Mouse (Mus musculus): ENCODE results near the gene Gad1. TPM values are rescaled to one million over a fixed set of nuclear protein-coding genes. Genes with fewer than 3 reads are reported as not detected.

Gad1 gene
- total and polyA plus RNA-seq, 2 experiments from 2014 or later: 106 to 113 TPM

- no peaks in the 10 kb centered on the region for H3K36me3 ChIP-seq (ENCODE audit: insufficient read depth, low read length)
- peak overlapping the region; percentile 56 for H3K9ac ChIP-seq (replicated peaks; ENCODE audit: low read length)
- WGBS: 2% methylated on average over 37 of the region's 38 CpGs
- ATAC-seq (no peak), DNase-seq (ENCODE audit: low spot score) (peak; percentile 30)
- H3K4me3 ChIP-seq (ENCODE audit: low read length): peak overlapping the region; percentile 48
- no peaks in the 10 kb centered on the region for H3K9me3 ChIP-seq (ENCODE audit: low read length)
- H3K27ac ChIP-seq: peak overlapping the region; percentile 85
- peaks cover 37% of the 10 kb centered on the region; the same call in 1 of the 2 replicates for H3K27me3 ChIP-seq (ENCODE audit: insufficient read depth, low read length)
- H3K4me2 ChIP-seq (ENCODE audit: low read depth, low read length): peak overlapping the region; percentile 59
- no peak for TF ChIP-seq CTCF (IDR thresholded peaks at IDR 0.05; ENCODE audit: low read depth)
- peaks cover 4% of the 10 kb centered on the region; the same call in 1 of the 2 replicates for H3K4me1 ChIP-seq (ENCODE audit: insufficient read depth, low read length)
Observed at GRCm38 (mm10) chr2:70563721-70564645, 11.1 kb downstream of the Gad1 start.

- TF ChIP-seq CTCF (IDR thresholded peaks at IDR 0.05; ENCODE audit: low read depth): no peak
- peaks cover 35% of the 10 kb centered on the region; the same call in 1 of the 2 replicates for H3K27me3 ChIP-seq (ENCODE audit: insufficient read depth, low read length)
- peaks cover 4% of the 10 kb centered on the region; the same call in 1 of the 2 replicates for H3K4me1 ChIP-seq (ENCODE audit: insufficient read depth, low read length)
- H3K4me2 ChIP-seq (ENCODE audit: low read depth, low read length): peak overlapping the region; percentile 59
- H3K4me3 ChIP-seq (ENCODE audit: low read length): peak overlapping the region; percentile 48
- H3K36me3 ChIP-seq (ENCODE audit: insufficient read depth, low read length): no peaks in the 10 kb centered on the region
- WGBS: 6% methylated on average over 15 of the region's 15 CpGs
- no peaks in the 10 kb centered on the region for H3K9me3 ChIP-seq (ENCODE audit: low read length)
- ATAC-seq: no peak
- H3K27ac ChIP-seq: peak overlapping the region; percentile 85
- peak; percentile 32 for DNase-seq (ENCODE audit: low spot score)
- H3K9ac ChIP-seq (replicated peaks; ENCODE audit: low read length): peak overlapping the region; percentile 56
Observed at GRCm38 (mm10) chr2:70564646-70565315, 11.9 kb downstream of the Gad1 start.

GRCm38 (mm10) chr2:70565651-70566602, 13.1 kb downstream of the Gad1 start:
- Histone ChIP-seq H3K4me3 (ENCODE audit: low read length) (peak overlapping the region; percentile 48), H3K36me3 (ENCODE audit: insufficient read depth, low read length) (no peaks in the 10 kb centered on the region), H3K4me2 (ENCODE audit: low read depth, low read length) (peak overlapping the region; percentile 59), H3K27me3 (ENCODE audit: insufficient read depth, low read length) (peaks cover 28% of the 10 kb centered on the region; the same call in 1 of the 2 replicates), H3K9ac (replicated peaks; ENCODE audit: low read length) (peak overlapping the region; percentile 56), H3K9me3 (ENCODE audit: low read length) (no peaks in the 10 kb centered on the region), H3K4me1 (ENCODE audit: insufficient read depth, low read length) (peaks cover 4% of the 10 kb centered on the region; the same call in 1 of the 2 replicates), H3K27ac (peak overlapping the region; percentile 85)
- TF ChIP-seq CTCF (IDR thresholded peaks at IDR 0.05; ENCODE audit: low read depth): no peak
- 7% methylated on average over 30 of the region's 30 CpGs for WGBS
- ATAC-seq (no peak), DNase-seq (ENCODE audit: low spot score) (peak; percentile 22)

- H3K9me3 ChIP-seq (ENCODE audit: low read length): no peaks in the 10 kb centered on the region
- TF ChIP-seq CTCF (IDR thresholded peaks at IDR 0.05; ENCODE audit: low read depth): no peak
- H3K4me3 ChIP-seq (ENCODE audit: low read length): peak overlapping the region; percentile 48
- no peaks in the 10 kb centered on the region for H3K36me3 ChIP-seq (ENCODE audit: insufficient read depth, low read length)
- peak; percentile 63 for DNase-seq (ENCODE audit: low spot score)
- no peak for ATAC-seq
- peak overlapping the region; percentile 56 for H3K9ac ChIP-seq (replicated peaks; ENCODE audit: low read length)
- peak overlapping the region; percentile 59 for H3K4me2 ChIP-seq (ENCODE audit: low read depth, low read length)
- H3K27ac ChIP-seq: peak overlapping the region; percentile 85
- peaks cover 28% of the 10 kb centered on the region; the same call in 1 of the 2 replicates for H3K27me3 ChIP-seq (ENCODE audit: insufficient read depth, low read length)
- 6% methylated on average over 18 of the region's 18 CpGs for whole genome bisulfite sequencing
- H3K4me1 ChIP-seq (ENCODE audit: insufficient read depth, low read length): peaks cover 4% of the 10 kb centered on the region; the same call in 1 of the 2 replicates
Observed at GRCm38 (mm10) chr2:70566603-70566981, 13.7 kb downstream of the Gad1 start.

- Histone ChIP-seq H3K9ac (replicated peaks; ENCODE audit: low read length) (peak overlapping the region; percentile 56), H3K36me3 (ENCODE audit: insufficient read depth, low read length) (no peaks in the 10 kb centered on the region), H3K9me3 (ENCODE audit: low read length) (no peaks in the 10 kb centered on the region), H3K4me1 (ENCODE audit: insufficient read depth, low read length) (no peaks in the 10 kb centered on the region), H3K27me3 (ENCODE audit: insufficient read depth, low read length) (peaks cover 28% of the 10 kb centered on the region; the same call in 1 of the 2 replicates), H3K4me2 (ENCODE audit: low read depth, low read length) (peak overlapping the region; percentile 59), H3K27ac (peak overlapping the region; percentile 85), H3K4me3 (ENCODE audit: low read length) (peak overlapping the region; percentile 48)
- peak; percentile 63 for TF ChIP-seq CTCF (IDR thresholded peaks at IDR 0.05; ENCODE audit: low read depth)
- DNase-seq (ENCODE audit: low spot score) (peak; percentile 79), ATAC-seq (peak; percentile 60)
- 6% methylated on average over 23 of the region's 23 CpGs for WGBS
Observed at GRCm38 (mm10) chr2:70567071-70567681, 14.3 kb downstream of the Gad1 start.

Measured in hindbrain, postnatal 0 days (tissue).